8 mouse cellular contexts compared by ENCODE assay signal in the genomic region with DNA sequence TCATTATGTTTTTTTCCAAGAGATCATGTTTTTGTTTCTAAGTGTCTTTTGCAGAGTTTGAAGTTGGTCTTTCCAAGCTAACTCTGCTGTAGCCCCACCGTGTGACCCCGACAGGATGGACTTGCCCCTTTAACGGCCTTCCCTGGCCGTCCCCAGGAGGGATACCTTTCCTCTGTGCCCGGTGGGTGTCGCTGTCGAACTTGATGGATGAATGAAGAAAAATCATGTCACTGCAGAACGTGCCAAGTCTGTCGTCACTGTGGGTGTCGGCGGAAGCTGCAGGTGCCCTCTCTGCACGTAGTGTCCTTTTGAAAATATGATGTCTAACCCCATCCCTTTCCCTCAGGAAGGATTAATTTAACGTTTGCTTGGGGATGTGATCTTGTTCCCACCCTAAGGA.
A peak's percentile ranks its signal among the peaks of the same experiment; 100 is the strongest.
DNase-seq lines count a peak whose midpoint lies in the region; ATAC-seq and TF ChIP-seq lines count a peak whose summit lies in the region.

No protein-coding gene starts in this region.

- H3K9ac ChIP-seq in embryonic facial prominence, embryonic 11.5 days (replicated peaks; ENCODE audit: low read length) = no peak overlapping the region

- H3K79me2 ChIP-seq in myocyte (ENCODE audit: control insufficient read depth, insufficient read depth) = no peaks in the 10 kb centered on the region

- H3K9me3 ChIP-seq in embryonic facial prominence, embryonic 11.5 days (replicated peaks; ENCODE audit: control insufficient read depth, low read length) = no peaks in the 10 kb centered on the region
- H3K9me3 ChIP-seq in embryonic facial prominence, embryonic 10.5 days = no peaks in the 10 kb centered on the region

- no peak overlapping the region for H3K27ac ChIP-seq in embryonic facial prominence, embryonic 11.5 days (replicated peaks; ENCODE audit: low read depth, low read length)
- H3K27ac ChIP-seq in embryonic facial prominence, embryonic 10.5 days (replicated peaks) = no peak overlapping the region

- no peaks in the 10 kb centered on the region for H3K27me3 ChIP-seq in embryonic facial prominence, embryonic 11.5 days (ENCODE audit: control insufficient read depth, insufficient read depth, low read length)
- H3K27me3 ChIP-seq in embryonic facial prominence, embryonic 10.5 days (replicated peaks; ENCODE audit: low read depth, poor library complexity, severe bottlenecking) = no peaks in the 10 kb centered on the region
- no peaks in the 10 kb centered on the region for H3K27me3 ChIP-seq in myocyte (ENCODE audit: control insufficient read depth, insufficient read depth, insufficient read length)

- TF ChIP-seq POLR2A in myocyte (IDR thresholded peaks at IDR 0.05; ENCODE audit: insufficient read length, low read depth) = no peak

- H3K36me3 ChIP-seq in embryonic facial prominence, embryonic 11.5 days (replicated peaks; ENCODE audit: control insufficient read depth, insufficient read depth, low read depth, low read length) = no peaks in the 10 kb centered on the region
- peaks cover 15% of the 10 kb centered on the region for H3K36me3 ChIP-seq in embryonic facial prominence, embryonic 10.5 days (replicated peaks)
- H3K36me3 ChIP-seq in myocyte (ENCODE audit: control insufficient read depth, insufficient read depth) = peaks cover 9% of the 10 kb centered on the region

- ATAC-seq in embryonic facial prominence, embryonic 11.5 days (replicated peaks; ENCODE audit: insufficient number of reproducible peaks, low FRiP score, low TSS enrichment, low read depth) = no peak

- no peaks in the 10 kb centered on the region for H3K4me1 ChIP-seq in embryonic facial prominence, embryonic 11.5 days (ENCODE audit: control insufficient read depth, insufficient read depth, low read length)
- no peaks in the 10 kb centered on the region for H3K4me1 ChIP-seq in embryonic facial prominence, embryonic 10.5 days

- no peak overlapping the region for H3K4me2 ChIP-seq in embryonic facial prominence, embryonic 11.5 days (ENCODE audit: low read depth, low read length)
- H3K4me2 ChIP-seq in myocyte (ENCODE audit: low read depth) = no peak overlapping the region

- 65% methylated on average over 13 of the region's 13 CpGs for whole genome bisulfite sequencing in embryonic facial prominence, embryonic 11.5 days
- 69% methylated on average over 13 of the region's 13 CpGs for whole genome bisulfite sequencing in embryonic facial prominence, embryonic 10.5 days

- DNase-seq in embryonic facial prominence, embryonic 11.5 days (ENCODE audit: low spot score) = peak; percentile 15
- no peak for DNase-seq in embryonic facial prominence, embryonic 10.5 days (ENCODE audit: low spot score)
- peak; percentile 24 for DNase-seq in urinary bladder, postnatal 25 days (ENCODE audit: low spot score)
- DNase-seq in urinary bladder, postnatal 10 days (ENCODE audit: low spot score) = no peak
- peak; percentile 44 to 60 for DNase-seq in gastrocnemius, adult 8-10 months (ENCODE audit: low spot score in 2 of 2)
- peak; percentile 73 to 87 for DNase-seq in layer of hippocampus, adult 18-20 months (ENCODE audit: low spot score in 2 of 2)
- peak; percentile 78 for DNase-seq in thymus, postnatal 25 days

- no peak overlapping the region for H3K4me3 ChIP-seq in embryonic facial prominence, embryonic 11.5 days (ENCODE audit: low read depth, low read length)
- H3K4me3 ChIP-seq in embryonic facial prominence, embryonic 10.5 days = no peak overlapping the region
- H3K4me3 ChIP-seq in myocyte = no peak overlapping the region

- H3ac ChIP-seq in myocyte (ENCODE audit: control insufficient read depth, insufficient read length) = no peak overlapping the region

TF ChIP-seq in myocyte, 11 proteins besides CTCF, POLR2A, EP300 and RAD21:
- TF ChIP-seq USF1 (IDR thresholded peaks at IDR 0.05; ENCODE audit: low read depth) = no peak
- TF ChIP-seq POLR2AphosphoS2 (IDR thresholded peaks at IDR 0.05; ENCODE audit: insufficient read length, low read depth) = peak; percentile 57

Comparison
In these comparisons a context has a peak if more than half of its experiments do, and no peak if none do; other contexts are left out.
1. DNase-seq: peak in embryonic facial prominence, embryonic 11.5 days (single experiment), urinary bladder, postnatal 25 days (single experiment), gastrocnemius, adult 8-10 months (2 of 2), layer of hippocampus, adult 18-20 months (2 of 2) and thymus, postnatal 25 days (single experiment); none in embryonic facial prominence, embryonic 10.5 days (single experiment) and urinary bladder, postnatal 10 days (single experiment).